Mouse (Mus musculus): Measurements from ENCODE around the gene Cgn.

- TF ChIP-seq POLR2A (IDR thresholded peaks at IDR 0.05; ENCODE audit: low read depth, low read length) = no peak
- TF ChIP-seq CTCF (conservative IDR thresholded peaks at IDR 0.05 in 1 of 2, IDR thresholded peaks at IDR 0.05 in 1 of 2; ENCODE audit: low read depth in 2 of 2, low read length in 2 of 2) = no peak
These were observed 9.9 kb upstream of the Cgn start for GRCm38 (mm10) chr3:94796181-94796580.

Measured in CH12.LX (cell line).